Mouse (Mus musculus): ENCODE data around the gene Tns1.

Tns1 gene

DNA sequence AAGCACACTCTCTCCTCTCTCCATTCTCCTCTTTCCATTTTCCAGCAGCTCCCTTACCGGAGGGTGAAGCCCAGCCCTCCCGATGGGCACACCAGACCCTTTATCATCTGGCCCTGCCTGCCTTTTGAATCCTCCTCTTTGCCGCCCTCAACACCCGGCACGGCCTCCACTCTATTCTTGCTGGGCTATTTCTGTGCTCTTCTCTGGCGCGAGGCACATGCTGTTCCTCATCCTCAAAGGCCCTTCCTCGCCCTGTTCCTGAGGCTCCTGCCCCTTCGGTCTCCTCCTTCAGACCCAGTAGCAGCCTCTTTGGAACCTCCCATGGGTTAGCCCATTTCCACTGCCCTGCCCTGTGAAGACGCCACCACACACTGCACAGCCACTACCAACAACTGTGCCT lies 164.5 kb downstream of the Tns1 start:
- DNase-seq (ENCODE audit: extremely low spot score, low spot score) = no peak

DNA sequence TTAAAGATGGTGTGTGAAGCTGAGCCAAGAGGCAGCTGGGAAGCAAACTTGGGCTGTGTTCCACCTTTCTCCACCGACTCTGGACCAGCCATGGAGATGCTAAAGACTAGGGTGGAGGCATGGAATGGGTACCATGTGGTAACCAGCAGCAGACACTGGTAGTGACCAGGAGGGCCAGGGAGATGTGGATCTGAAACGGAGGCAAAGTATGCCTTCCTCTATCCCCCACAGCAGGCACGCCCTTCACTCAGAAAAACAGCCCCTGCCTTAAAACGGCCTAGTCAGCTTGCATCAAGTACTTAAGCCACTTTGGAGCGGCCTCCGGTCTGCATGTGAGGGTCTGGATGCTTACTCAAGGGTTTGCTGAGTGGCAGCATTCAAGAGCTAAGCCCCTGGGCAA lies 164.9 kb downstream of the Tns1 start:
- no peak for DNase-seq (ENCODE audit: extremely low spot score, low spot score)

DNA sequence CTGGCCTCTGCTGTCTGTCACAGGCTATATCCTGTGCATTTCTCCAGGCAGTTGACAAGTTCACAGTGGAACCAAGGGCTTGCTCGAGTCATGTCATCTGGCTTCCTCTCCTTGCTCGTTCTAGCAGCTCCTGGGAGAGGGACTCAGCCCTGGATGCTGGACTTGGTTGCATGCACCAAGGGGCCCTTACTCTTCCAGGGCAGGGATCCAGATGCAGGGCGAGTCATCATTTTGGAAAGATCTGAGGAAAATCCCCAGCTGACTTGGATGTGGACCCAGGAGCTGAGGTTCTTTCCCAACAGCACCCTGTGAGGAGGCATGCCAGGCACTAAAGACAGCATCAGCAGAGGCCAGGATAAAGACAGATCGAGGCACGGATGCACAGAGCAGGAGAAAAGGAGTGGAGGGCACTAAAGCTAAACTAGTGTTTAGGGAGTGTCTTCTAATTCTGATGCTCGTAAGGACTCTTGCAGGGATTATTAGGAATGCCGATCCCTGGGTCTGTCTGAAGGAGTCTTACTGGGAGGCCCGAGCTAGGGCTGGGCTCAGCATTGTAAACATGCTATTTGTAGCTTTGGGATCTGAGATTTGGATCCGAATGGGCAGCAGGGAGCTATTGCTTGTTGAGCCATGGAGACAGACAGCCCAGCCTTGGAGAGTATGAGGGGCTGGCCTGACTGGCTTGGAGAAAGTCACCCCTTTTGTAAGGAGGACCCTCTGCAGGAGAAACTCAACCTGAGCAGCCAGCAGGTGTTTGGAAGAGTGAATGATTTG lies 165.9 kb downstream of the Tns1 start:
- DNase-seq (ENCODE audit: extremely low spot score, low spot score) = no peak

DNA sequence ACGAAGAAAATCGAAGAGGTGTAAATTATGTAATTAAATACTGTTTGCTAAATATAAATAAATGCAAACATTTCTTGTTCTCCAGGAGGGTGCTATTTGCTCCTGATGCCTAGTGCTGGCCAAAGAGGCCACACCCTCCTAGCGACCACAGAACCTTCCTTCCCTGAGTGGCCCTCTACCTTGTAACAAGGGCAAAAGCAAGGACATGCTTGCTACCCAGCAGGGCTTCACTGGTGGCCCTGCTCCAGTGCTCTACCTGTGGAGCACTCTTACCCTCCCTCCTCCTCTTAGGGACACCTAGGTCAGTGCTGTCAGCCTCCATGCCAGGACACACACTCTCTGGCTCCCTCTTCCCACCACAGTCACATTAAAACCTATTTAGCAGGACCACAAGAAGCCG lies 166.8 kb downstream of the Tns1 start:
- DNase-seq (ENCODE audit: extremely low spot score, low spot score) = no peak

DNA sequence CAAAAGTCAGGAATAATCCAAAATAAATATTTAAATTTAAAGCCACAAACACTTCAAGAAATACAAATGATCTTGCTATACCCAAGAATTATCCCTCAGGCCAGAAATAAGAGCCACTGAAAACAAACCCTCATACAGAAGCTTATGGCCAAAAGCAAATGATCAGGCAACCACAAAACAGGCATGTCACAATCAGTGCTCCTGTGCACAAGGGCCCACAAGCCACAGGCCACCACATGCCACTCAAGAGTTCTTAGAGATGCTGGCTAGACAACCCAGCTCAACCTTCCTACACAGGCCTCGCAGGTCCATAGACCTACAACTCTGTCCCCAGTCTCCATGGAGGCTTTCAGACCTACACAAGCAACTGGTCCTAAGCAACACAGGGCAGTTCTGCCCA lies 167.9 kb downstream of the Tns1 start:
- no peak for DNase-seq (ENCODE audit: extremely low spot score, low spot score)

DNA sequence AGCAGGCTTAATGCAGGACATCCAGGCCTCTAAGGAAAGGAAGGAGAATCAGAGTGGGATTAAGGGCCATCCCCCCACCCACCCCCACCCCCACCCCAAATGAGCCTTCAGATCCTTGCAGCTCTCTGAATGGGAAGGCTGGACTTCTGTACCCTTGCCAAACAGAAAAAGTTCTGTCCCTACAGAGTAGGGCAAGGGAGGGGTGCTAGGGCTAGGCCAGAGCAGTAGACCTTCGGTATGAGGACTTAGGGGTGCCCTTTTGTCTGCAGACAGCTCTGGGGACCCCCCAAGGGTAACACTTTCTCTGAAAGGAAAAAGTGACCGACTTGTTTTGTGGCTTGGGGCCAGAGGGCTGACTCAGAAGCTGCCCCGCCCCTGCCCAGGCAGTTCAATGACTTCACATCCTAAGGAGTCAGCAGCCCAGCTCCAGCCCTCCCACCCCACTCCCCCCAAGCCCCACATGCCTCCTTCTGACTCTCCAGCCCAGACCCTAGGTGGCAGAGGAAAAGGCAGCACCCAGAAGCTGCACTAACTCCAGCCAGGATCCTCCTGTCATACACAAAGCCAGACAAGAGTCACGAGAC lies 168.9 kb downstream of the Tns1 start:
- no peak for DNase-seq (ENCODE audit: extremely low spot score, low spot score)

DNA sequence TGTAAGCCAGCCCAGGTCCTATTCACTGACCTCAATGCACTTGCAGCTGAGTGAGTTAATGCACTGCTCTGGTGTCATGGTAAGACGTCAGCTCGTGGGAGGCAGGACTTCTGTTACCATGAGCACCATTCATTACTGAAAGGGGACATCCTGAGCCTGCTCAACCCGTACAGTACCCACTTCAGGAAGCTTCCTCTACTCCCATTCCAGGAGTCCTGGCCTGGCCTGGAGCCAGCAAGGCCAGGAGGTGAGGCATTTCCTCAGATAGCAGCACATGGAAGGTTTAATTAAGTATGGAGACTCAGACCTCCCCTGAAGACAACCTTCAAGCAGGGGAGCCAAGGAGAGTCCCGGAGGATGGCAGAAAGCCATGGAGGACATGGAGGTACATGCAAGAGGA lies 169.6 kb downstream of the Tns1 start:
- DNase-seq (ENCODE audit: extremely low spot score, low spot score) = no peak

DNA sequence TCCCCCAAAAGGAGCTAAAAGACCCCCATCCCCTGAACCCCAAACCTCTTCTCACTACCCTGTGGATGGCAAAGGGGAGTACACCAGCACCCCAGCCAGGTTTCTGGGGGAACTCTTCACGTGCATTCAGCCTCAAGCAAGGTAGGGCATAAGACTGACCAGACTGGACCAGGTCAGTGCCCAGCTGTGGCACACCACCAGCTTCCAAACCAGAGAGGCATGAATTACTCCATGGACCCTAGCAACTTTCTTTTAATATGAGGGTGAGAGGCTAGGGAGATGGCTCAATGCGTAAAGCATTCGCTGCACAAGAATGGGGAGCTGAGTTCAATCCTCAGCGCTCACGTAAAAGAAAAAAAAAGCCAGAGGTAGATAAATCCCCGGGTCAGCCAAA lies 170.2 kb downstream of the Tns1 start:
- DNase-seq (ENCODE audit: extremely low spot score, low spot score) = no peak

DNA sequence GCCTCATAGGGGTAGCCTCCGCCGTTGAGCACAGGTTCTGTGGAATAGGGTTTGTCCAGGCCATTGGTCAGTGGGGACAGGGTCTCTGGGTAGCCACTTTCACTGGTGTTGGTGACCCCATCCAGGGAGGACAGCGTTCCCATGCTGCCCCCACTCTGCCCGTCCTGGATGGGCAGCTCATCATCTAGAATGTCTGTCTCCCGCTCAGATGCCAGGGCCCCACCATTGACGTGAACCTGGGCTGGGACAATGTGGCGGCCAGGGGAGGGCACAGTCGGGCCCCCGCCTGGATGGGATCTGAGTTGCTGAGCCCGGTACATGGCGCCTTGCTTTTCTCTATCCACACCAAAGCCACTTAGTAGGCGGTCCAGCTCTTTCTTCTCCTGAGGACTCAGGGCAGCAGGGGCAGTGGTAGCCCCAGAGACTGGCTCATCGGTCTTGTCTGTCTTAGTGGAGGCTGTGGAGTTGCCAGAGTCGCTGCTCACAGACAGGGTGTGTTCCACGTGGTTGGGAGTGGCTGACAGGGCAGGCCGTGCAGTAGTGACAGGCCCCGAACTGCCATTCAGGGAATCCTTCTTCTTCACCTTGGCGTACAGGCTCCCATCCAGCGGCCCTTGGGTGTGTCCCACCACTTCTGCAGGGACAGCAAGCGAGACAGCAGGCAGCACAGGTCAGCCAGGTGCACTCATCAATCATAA lies 170.8 kb downstream of the Tns1 start:
- no peak for DNase-seq (ENCODE audit: extremely low spot score, low spot score)

DNA sequence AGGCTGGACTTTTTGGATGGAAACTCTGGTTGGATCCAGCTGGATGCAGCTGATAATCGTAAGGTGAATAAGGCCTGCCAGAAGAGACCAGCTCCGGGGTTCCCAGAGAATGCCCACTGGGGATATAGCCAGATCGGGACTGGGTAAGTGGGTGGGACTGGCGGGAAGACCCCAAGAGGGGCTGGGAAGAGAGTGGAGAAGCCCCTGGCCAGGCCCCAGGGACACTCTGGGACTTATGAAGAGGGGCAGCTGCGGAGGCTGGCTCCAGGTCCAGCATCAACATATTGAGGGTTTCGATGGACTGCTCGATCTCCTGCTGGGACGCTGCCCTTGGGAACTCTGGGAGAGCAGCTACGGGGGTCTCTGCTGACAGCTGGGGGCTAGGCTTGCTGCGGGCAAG lies 171.7 kb downstream of the Tns1 start:
- DNase-seq (ENCODE audit: extremely low spot score, low spot score) = no peak

DNA sequence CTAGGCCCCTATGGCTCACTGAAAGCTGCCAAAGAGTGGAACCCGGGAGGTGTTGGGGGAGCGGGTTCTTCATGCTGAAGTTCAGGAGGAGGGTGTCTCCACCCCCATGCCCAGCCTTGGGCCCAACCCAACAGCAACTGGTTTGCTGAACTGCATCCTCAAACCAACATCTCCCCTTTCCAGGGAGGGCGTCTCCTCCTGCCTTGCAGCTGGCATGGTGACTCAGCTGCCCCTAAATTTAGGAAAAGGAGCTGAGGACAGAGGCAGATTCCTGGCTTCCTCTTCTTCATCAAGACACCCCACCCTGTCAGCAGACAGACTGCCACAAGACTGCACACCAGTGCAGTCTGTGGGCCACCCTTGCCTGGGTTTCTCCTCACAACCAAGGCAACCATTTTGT lies 173.1 kb downstream of the Tns1 start:
- DNase-seq (ENCODE audit: extremely low spot score, low spot score) = no peak

DNA sequence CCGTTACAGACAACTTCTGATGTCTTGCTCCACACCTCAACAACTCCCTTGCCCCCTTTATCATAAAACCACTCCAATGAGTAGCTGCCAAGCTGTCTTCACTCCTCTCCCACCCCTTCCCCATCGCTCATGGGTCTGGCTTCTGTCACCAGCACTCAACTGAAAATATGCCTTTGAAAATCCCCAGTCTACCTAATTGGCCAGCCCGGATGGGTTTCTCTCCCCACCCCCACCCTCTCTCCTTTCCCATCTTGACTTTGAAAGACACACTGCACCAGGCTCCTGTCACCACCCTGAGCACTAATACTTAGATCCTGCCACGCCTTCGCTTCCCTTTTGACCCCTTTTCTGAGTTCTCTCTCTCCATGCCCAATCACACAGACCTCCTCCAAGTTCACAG lies 175.5 kb downstream of the Tns1 start:
- DNase-seq (ENCODE audit: extremely low spot score, low spot score) = no peak

DNA sequence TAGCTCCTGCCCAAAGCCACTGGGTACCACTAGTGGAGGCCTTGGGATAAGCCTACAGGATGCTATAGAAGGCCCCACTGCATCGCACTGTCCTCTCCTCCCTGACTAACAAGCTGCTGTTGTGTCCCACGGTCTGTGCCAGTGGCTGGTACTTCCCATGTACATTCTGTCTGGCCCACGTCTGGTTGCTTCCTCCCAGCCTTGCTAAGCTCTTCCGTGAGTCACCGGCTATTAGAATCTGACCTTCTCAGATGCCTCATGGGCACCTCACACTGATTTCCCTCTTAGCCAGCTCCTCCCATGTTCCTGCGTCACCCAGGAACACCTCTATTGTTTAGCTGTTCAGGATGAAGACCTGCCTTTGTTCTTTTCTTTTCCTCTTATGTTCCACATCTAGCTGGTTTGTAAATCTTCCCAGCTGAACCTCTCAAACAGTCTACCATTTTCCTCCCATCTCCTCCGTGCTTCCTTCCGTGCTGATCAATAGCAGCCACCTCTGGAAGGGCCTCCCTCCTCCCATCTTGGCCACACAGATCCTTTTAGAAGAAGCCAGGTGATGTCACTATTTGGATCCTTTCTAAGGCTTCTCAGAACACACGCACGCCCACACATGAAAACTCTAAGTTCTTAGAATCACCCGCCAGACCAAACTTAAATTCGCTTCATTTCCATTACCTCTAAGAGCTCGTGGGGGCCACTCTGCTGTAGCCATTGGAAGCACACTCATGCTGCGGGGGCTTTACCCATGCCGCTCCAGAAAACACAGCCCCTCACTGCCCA lies 176.5 kb downstream of the Tns1 start:
- DNase-seq (ENCODE audit: extremely low spot score, low spot score) = no peak

DNA sequence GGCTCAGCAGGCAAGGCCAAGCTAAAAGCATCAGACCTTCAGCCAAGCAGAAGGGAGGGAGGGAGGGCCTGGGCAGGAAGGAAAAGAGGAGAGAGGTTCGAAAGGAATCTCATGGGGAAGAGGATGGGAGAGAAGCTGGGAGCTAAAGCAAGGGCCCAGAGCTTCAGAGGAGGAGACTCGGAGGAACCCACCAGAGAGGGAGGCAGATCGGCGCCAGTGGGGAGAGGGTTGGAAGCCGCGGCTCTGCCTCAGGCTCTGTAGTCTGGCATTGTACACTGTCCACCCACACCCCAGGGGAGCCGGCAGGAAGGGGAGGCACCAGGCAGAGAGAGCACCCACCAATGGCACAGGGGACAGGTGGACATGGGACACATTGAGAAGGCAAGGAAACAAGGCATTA lies 177.5 kb downstream of the Tns1 start:
- no peak for DNase-seq (ENCODE audit: extremely low spot score, low spot score)

DNA sequence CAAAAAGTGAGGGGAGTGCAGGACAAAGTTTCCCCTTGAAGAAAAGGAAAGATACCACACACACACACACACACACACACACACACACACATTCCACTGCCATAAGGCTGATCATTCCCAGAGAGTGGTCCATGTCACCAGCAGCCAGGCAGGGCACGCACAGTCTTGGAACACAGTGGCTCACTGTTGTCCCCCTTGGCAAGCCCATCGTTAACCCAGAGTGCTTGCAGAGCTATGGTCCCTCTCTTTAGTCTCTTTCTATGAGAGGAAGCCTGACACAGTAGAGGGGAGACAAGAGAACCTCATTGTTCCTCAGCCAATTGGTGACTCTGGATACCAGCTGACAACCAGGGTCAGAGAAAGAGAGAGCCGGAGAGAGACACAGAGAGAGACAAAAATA lies 179.9 kb downstream of the Tns1 start:
- DNase-seq (ENCODE audit: extremely low spot score, low spot score) = no peak

DNA sequence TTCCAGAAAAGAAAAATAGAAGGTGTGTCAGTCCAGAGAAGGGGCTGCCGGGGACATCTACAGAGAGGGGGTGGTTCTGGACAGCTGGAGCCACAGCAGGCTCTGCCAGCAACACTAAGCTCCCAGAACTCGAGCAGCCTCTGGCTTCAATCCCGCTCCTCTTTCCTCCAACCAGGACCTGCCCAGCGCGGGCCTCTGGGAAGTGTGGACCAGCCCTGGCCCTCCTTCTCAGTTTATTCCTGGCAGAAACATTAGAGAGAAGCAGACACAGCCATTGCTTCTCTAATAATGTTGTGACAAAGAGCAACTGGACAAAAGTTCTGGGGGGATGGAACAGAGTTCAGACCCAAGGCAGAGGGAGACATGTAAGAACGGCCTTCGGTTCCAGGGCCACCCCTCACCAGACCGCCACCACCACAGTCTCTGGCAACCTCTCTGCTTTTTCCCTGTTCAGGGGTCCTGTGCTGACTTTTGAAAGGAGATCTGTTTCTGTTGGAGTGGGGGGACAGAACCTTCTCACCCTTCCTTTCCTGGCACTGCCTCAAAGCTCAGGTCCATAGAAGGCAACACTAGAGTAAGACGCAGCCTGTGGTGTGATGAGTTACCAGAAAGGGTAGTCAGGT lies 180.5 kb downstream of the Tns1 start:
- no peak for DNase-seq (ENCODE audit: extremely low spot score, low spot score)

DNA sequence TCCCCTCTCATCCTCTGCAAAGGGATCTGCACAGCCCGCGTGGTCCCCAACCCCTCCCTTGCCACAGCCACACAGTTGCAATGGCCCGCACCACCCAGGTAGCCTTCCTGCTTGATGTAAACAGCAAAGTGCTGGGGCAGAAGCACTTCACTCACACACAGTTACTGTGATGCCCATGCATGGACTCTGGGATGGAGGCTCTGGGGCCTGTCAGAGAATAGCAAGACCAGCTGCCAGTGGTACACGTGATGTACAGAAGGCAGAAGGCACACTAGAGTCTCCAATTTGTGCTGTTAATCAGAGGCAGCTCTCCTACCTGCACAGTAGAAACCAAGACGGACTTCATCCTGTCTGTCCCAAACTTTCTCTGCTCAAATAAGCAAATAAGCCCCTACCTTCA lies 181.0 kb downstream of the Tns1 start:
- DNase-seq (ENCODE audit: extremely low spot score, low spot score) = no peak

DNA sequence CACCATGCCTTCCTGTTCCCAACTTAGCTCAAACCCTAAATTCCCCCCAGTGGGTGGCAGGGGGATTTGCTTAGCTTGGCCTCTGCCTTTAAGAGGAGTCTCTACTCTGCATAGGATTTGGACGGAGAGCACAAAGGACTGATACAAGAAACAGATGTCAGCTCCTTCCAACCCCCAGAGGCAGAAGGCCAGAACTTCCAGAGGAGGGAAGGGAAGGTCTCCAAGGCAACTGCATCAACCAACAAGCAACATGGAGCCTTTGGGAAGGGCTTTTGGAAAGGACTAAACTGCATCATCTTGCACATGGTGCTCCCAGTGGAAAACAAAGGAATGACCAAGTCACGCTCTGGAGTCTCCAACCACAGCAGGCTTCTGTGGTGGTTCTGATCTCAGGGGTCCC lies 182.0 kb downstream of the Tns1 start:
- no peak for DNase-seq (ENCODE audit: extremely low spot score, low spot score)

DNA sequence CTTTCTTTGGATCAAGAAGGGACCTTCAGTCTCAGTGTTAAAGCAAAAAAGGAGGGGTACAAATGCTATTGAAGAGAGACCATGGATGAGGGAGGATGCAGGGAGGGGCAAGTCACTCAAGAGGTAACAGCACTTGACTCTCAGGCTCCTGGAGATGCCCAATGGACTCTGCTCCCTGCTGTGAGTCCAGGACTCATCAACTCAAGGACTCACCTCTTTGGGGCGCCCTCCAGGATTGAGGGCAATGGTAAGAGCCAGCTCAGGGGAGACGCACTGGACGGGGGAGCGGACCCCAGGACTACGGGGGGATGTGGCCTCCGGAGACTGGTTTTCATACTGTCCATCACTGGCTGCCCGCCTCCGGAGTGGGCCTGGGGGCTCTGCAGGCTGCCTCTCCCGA lies 182.6 kb downstream of the Tns1 start:
- no peak for DNase-seq (ENCODE audit: extremely low spot score, low spot score)

DNA sequence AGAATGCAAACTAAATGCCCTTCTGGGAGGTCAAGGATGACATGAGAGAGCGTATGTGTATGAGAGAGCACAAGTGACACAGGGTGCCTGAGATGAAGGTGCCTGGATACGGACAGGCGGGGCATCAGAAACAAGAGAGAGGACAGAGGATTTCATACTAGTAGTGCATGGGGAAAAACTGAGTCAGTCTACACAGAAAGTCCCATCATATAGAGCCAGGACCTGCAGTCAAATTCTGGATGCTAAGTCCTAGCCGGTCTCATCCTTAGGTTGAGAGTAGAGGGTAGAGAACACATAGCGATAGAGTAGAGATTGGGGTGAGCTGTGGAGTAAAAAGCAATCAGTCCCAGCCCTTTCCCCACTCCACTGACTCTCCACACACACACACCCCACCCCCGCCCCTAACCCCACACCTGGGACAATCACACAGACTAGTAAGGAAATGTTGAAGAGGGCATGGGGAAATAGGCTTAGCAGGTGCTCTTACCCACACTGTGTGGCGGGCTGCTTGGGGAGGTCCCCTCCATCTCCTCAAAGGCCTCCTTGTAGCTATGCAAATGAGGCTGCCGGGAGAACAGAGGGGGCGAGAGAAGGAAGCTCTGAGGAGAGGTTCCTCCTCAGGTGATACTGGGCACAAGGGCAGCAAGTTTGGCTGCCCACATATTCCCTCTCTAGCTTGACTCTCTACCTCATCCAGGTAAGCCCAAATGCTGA lies 183.6 kb downstream of the Tns1 start:
- DNase-seq (ENCODE audit: extremely low spot score, low spot score) = no peak

DNA sequence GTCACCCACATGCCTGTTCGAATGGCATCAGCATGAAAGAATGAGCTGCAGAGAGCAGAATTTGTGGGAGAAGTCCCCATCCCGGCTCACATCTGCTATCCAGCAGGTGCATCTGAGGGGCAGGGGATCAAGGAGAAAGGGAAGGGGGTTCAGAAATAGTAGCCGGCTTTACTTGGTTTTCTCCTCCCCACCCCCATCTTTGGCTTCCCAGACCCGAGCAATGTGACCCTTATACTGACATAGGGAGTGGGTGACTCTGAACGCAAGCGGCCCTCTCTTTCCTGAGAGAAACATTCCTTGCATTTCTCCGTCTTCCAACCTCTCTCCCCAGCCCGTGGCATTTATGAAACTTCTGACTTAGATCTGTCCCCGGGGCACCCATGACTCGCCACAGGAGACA lies 185.7 kb downstream of the Tns1 start:
- DNase-seq (ENCODE audit: extremely low spot score, low spot score) = no peak

Measured in neural tube, embryonic 10.5 days (tissue).